Mouse (Mus musculus) cerebellum, adult 2 months (tissue): ENCODE data around the gene Arglu1.

Source experiments
- CTCF ChIP-seq: fragments of 200-500 bp; IDR thresholded peaks from 2 replicates; pipeline ENCODE4 v1.5.1; 2011; ENCODE audit warnings: low read depth, mild to moderate bottlenecking, control low read depth, low read length, moderate library complexity, borderline replicate concordance; ENCODE audit not compliant: insufficient read depth
- POLR2A ChIP-seq: fragments of 200-500 bp; IDR thresholded peaks from 2 replicates; pipeline ENCODE4 v1.6.1; 2011; ENCODE audit warnings: low read length, control low read depth, borderline replicate concordance; ENCODE audit not compliant: insufficient read depth

DNA sequence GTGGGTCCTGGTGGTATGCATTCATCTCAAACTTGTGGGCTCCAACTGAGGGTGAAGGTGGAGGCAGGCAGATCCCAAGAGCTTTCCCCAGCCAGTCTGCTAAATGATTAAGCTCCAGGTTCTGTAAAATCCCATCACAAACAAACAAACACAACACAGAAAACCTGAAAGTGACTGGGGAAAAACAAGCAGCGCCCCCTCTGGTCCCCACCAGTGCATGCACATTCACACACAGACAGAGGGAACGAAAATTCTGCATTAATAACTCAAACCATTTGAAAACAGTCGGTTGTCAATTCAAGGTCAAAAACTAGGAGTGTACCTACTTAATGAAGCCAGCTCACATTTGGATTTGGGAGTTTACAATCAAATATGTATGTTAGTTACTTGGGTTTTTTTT is 12.1 kb downstream of the Arglu1 start:
- TF ChIP-seq CTCF (no peak), POLR2A (no peak)
